Mouse (Mus musculus): ENCODE measurements around the gene Ccna1.

Gene Ccna1

GRCm38 (mm10) chr3:55055038-55055746, at the start of gene Ccna1:
Gene Ccna1 (minus strand): TSS chr3:55055501.
- in situ Hi-C loops (cut with MboI) = no loop called here

GRCm38 (mm10) chr3:55101092-55101491, 45.8 kb upstream of the Ccna1 start:
- in situ Hi-C loops (cut with MboI) = no loop called here

- in situ Hi-C loops (cut with MboI) = no loop called here
These were observed 43.7 kb upstream of the Ccna1 start for GRCm38 (mm10) chr3:55098990-55099389.

- in situ Hi-C loops (cut with MboI) = no loop called here
These were observed 42.7 kb upstream of the Ccna1 start for GRCm38 (mm10) chr3:55098014-55098413.

- in situ Hi-C loops (cut with MboI) = no loop called here
These were observed 41.9 kb upstream of the Ccna1 start for GRCm38 (mm10) chr3:55097186-55097585.

GRCm38 (mm10) chr3:55096655-55097005, 41.3 kb upstream of the Ccna1 start:
- in situ Hi-C loops (cut with MboI) = no loop called here

GRCm38 (mm10) chr3:55095968-55096654, 40.8 kb upstream of the Ccna1 start:
- in situ Hi-C loops (cut with MboI) = no loop called here

GRCm38 (mm10) chr3:55093161-55093560, 37.9 kb upstream of the Ccna1 start:
- in situ Hi-C loops (cut with MboI) = no loop called here

GRCm38 (mm10) chr3:55089291-55089690, 34.0 kb upstream of the Ccna1 start:
- in situ Hi-C loops (cut with MboI) = no loop called here

- in situ Hi-C loops (cut with MboI) = no loop called here
These were observed 33.5 kb upstream of the Ccna1 start for GRCm38 (mm10) chr3:55088843-55089242.

GRCm38 (mm10) chr3:55088359-55088758, 33.1 kb upstream of the Ccna1 start:
- in situ Hi-C loops (cut with MboI) = no loop called here

GRCm38 (mm10) chr3:55087360-55087759, 32.1 kb upstream of the Ccna1 start:
- in situ Hi-C loops (cut with MboI) = no loop called here

GRCm38 (mm10) chr3:55086948-55087347, 31.6 kb upstream of the Ccna1 start:
- in situ Hi-C loops (cut with MboI) = no loop called here

GRCm38 (mm10) chr3:55085716-55086115, 30.4 kb upstream of the Ccna1 start:
- in situ Hi-C loops (cut with MboI) = no loop called here

- in situ Hi-C loops (cut with MboI) = no loop called here
These were observed 29.5 kb upstream of the Ccna1 start for GRCm38 (mm10) chr3:55084781-55085180.

GRCm38 (mm10) chr3:55080055-55080454, 24.8 kb upstream of the Ccna1 start:
- in situ Hi-C loops (cut with MboI) = no loop called here

GRCm38 (mm10) chr3:55079619-55080018, 24.3 kb upstream of the Ccna1 start:
- in situ Hi-C loops (cut with MboI) = no loop called here

- in situ Hi-C loops (cut with MboI) = no loop called here
These were observed 22.9 kb upstream of the Ccna1 start for GRCm38 (mm10) chr3:55078233-55078632.

- in situ Hi-C loops (cut with MboI) = no loop called here
These were observed 20.0 kb upstream of the Ccna1 start for GRCm38 (mm10) chr3:55075294-55075648.

GRCm38 (mm10) chr3:55074576-55075293, 19.4 kb upstream of the Ccna1 start:
- in situ Hi-C loops (cut with MboI) = no loop called here

- in situ Hi-C loops (cut with MboI) = no loop called here
These were observed 12.6 kb upstream of the Ccna1 start for GRCm38 (mm10) chr3:55067791-55068434.

GRCm38 (mm10) chr3:55066666-55067023, 11.3 kb upstream of the Ccna1 start:
- in situ Hi-C loops (cut with MboI) = no loop called here

Measured in mature B cell (primary cell).